ENCODE assay signal across 9 mouse cellular contexts in the genomic region with DNA sequence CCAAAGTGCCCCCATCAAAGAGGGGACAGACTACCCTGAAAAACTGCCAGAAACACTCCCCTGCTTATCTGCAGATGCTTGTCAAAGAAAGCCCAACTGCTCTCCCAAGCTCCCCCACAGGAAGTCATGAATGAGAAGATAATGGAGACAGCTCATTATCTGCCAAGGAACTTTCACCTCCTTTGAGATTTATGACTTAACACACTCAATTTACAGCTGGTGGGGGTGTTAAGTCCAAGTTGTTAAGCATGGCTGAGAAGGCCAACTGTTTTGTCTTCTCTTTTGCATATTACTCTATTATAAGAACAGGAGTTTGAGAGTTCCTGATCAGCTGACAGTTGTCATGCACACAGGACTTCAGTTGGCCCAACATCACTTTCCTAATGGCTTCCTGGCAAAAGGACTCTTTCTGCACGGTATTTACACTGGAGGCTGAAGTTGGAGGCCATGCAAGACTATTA.
A peak's percentile ranks its signal among the peaks of the same experiment; 100 is the strongest.
DNase-seq lines count a peak whose midpoint lies in the region; ATAC-seq and TF ChIP-seq lines count a peak whose summit lies in the region.
"Had no signal": no experiment of that assay in that cellular context is flagged by ENCODE, and none has a peak within 500 bp of the region (broad histone marks: within the 10 kb centered on the region; RNA-seq: fewer than 3 reads in every experiment).

No protein-coding gene starts in this region.

- peaks cover 13% of the 10 kb centered on the region; the same call in 1 of the 2 replicates for H3K4me1 ChIP-seq in spleen, adult 2 months (ENCODE audit: control insufficient read depth, insufficient read depth, insufficient read length)
- H3K4me1 ChIP-seq in liver, embryonic 11.5 days (replicated peaks; ENCODE audit: control insufficient read depth, insufficient read depth, low read length) = peaks cover 18% of the 10 kb centered on the region; the same call in 1 of the 2 replicates

- no peak overlapping the region for H3K4me3 ChIP-seq in spleen, adult 2 months (ENCODE audit: extremely low read depth, insufficient read depth, insufficient read length)
- H3K4me3 ChIP-seq in liver, embryonic 11.5 days (ENCODE audit: low read depth, low read length) = no peak overlapping the region
- H3K4me3 ChIP-seq: limb, embryonic 12.5 days had no signal

- peak overlapping the region; percentile 34 for H3K4me2 ChIP-seq in liver, embryonic 11.5 days
- H3K4me2 ChIP-seq: limb, embryonic 12.5 days had no signal

- peak in 1 of 2 experiments; percentile 41 for DNase-seq in spleen, adult 2 months (ENCODE audit: low read depth in 1 of 2, low spot score in 2 of 2)
- DNase-seq in spleen, adult 18-20 months = no peak
- no peak for DNase-seq in liver, embryonic 11.5 days (ENCODE audit: low spot score)
- peak; percentile 30 for DNase-seq in skeletal muscle tissue, adult 2 months (ENCODE audit: low read depth, low spot score)
- no peak for DNase-seq in left cerebral cortex, adult 8-10 months (ENCODE audit: low spot score in 2 of 2)
- no peak for DNase-seq in left cerebral cortex, adult 11 months (ENCODE audit: low spot score)
- no peak for DNase-seq in thymus, adult 18-20 months

- no peaks in the 10 kb centered on the region for H3K27me3 ChIP-seq in spleen, adult 2 months (ENCODE audit: control insufficient read depth, insufficient read depth, low read length)
- no peaks in the 10 kb centered on the region for H3K27me3 ChIP-seq in liver, embryonic 11.5 days (replicated peaks; ENCODE audit: control insufficient read depth, insufficient read depth, low read length)

- 4% methylated on average over 1 of the region's 1 CpGs for WGBS in spleen, adult 2 months
- WGBS in liver, embryonic 11.5 days = 9% methylated on average over 1 of the region's 1 CpGs

- H3K9ac ChIP-seq in liver, embryonic 11.5 days (ENCODE audit: low read depth, low read length) = no peak overlapping the region
- H3K9ac ChIP-seq: limb, embryonic 12.5 days had no signal

- TF ChIP-seq CTCF in spleen, adult 2 months (IDR thresholded peaks at IDR 0.05; ENCODE audit: extremely low read depth, insufficient read depth, insufficient read length, insufficient replicate concordance) = no peak

- H3K27ac ChIP-seq in spleen, adult 2 months (ENCODE audit: insufficient read depth, low read length) = peak overlapping the region; percentile 59
- H3K27ac ChIP-seq in liver, embryonic 11.5 days (ENCODE audit: low read depth, low read length) = no peak overlapping the region

- no peaks in the 10 kb centered on the region for H3K9me3 ChIP-seq in liver, embryonic 11.5 days (ENCODE audit: control insufficient read depth, low read length)
- H3K9me3 ChIP-seq: limb, embryonic 12.5 days had no signal

- H3K36me3 ChIP-seq in spleen, adult 2 months (ENCODE audit: control insufficient read depth, insufficient read depth, low read length) = no peaks in the 10 kb centered on the region
- H3K36me3 ChIP-seq in liver, embryonic 11.5 days (ENCODE audit: control insufficient read depth, insufficient read depth, low read length) = no peaks in the 10 kb centered on the region
- H3K36me3 ChIP-seq: limb, embryonic 12.5 days had no signal

- peak; percentile 68 for ATAC-seq in granulocyte monocyte progenitor cell, adult 5-6 weeks (replicated peaks; ENCODE audit: poor library complexity, severe bottlenecking)
- ATAC-seq in liver, embryonic 11.5 days (replicated peaks; ENCODE audit: low FRiP score) = peak; percentile 71

- no peak for TF ChIP-seq POLR2A in spleen, adult 2 months (IDR thresholded peaks at IDR 0.05; ENCODE audit: low read depth, low read length)
